Mouse (Mus musculus) lung, postnatal 0 days (tissue): ENCODE results near the gene Lin7c.

Experiments used
- CTCF ChIP-seq: IDR thresholded peaks from 2 replicates; pipeline ENCODE4 v1.5.1; 2016; ENCODE audit warnings: antibody characterized with exemption, mild to moderate bottlenecking
- EP300 ChIP-seq: IDR thresholded peaks from 2 replicates; pipeline ENCODE4 v1.6.1; 2016; ENCODE audit warnings: antibody characterized with exemption, mild to moderate bottlenecking, control low read depth

DNA sequence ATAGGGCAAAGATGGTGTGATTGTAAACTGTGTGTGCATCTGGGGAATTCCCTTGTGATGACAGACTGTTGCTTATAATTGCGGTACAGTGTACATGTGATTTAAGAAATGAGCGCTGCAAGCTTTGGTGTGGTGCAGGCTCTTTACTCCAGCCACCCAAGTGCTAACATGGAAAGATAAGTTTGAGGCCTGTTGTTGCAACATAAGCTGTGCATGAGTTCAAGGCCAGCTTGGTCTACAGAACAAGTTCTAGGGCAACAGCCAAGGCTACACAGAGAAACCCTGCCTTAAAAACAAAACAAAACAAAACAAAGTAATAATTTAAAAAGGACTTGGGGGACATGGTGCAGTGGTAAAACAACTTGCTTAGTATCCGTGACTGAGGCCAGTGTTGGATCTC lies 44.5 kb downstream of the Lin7c start:
- TF ChIP-seq CTCF (no peak), EP300 (no peak)
